Mouse (Mus musculus) forebrain, embryonic 14.5 days (tissue): ENCODE results near the gene Ssr3. TPM values are rescaled to one million over a fixed set of nuclear protein-coding genes. Genes with fewer than 3 reads are reported as not detected.
"Not testable (repeated sequence)": the region's sequence is repeated elsewhere in the genome, so short reads cannot be mapped to it uniquely, and the experiment has no call there.

Source experiments
- ATAC-seq: fragments of 200-750 bp; cut with Nextera tagmentation; 2 replicates; pipeline ENCODE4 v1.8.0; 2017; ENCODE audit warnings: mild to moderate bottlenecking, moderate library complexity
- DNase-seq: peaks from one replicate; pipeline ENCODE4 v3.0.0-alpha.2; 2015; ENCODE audit warnings: low spot score
- H3K27ac ChIP-seq: fragments of 300-500 bp; sonication (generic); 2 replicates; pipeline ENCODE4 v1.5.1; 2014; ENCODE audit warnings: low read depth, mild to moderate bottlenecking, control low read depth, low read length, moderate library complexity
- H3K27me3 ChIP-seq: fragments of 300-500 bp; sonication (generic); replicated peaks from 2 replicates; pipeline ENCODE4 v1.6.1; 2014; ENCODE audit warnings: low read length, control low read depth, mixed read lengths; ENCODE audit not compliant: control insufficient read depth, insufficient read depth
- H3K36me3 ChIP-seq: fragments of 300-500 bp; sonication (generic); 2 replicates; pipeline ENCODE4 v1.6.1; 2014; ENCODE audit warnings: low read length, control low read depth; ENCODE audit not compliant: control insufficient read depth, insufficient read depth
- H3K4me1 ChIP-seq: fragments of 300-500 bp; sonication (generic); 2 replicates; pipeline ENCODE4 v1.6.1; 2014; ENCODE audit warnings: antibody characterized with exemption, low read length, control low read depth; ENCODE audit not compliant: control insufficient read depth, insufficient read depth
- H3K4me2 ChIP-seq: fragments of 300-500 bp; sonication (generic); 2 replicates; pipeline ENCODE4 v1.6.1; 2014; ENCODE audit warnings: mild to moderate bottlenecking, control low read depth, low read length
- H3K4me3 ChIP-seq: fragments of 300-500 bp; sonication (generic); 2 replicates; pipeline ENCODE4 v1.5.1; 2014; ENCODE audit warnings: low read depth, low read length, control low read depth
- H3K9ac ChIP-seq: fragments of 300-500 bp; sonication (generic); 2 replicates; pipeline ENCODE4 v1.6.1; 2014; ENCODE audit warnings: mild to moderate bottlenecking, low read length, control low read depth, moderate library complexity
- H3K9me3 ChIP-seq: fragments of 300-500 bp; sonication (generic); replicated peaks from 2 replicates; pipeline ENCODE4 v1.6.1; 2016; ENCODE audit warnings: low read length, control low read depth, mixed read lengths; ENCODE audit not compliant: control insufficient read depth
- WGBS: fragments of 180-500 bp; shearing (Covaris S2); extraction: QIAGEN DNeasy Blood & Tissue Kit; methylation state at CpG from one replicate; pipeline ENCODE4 v1.1.7; 2014; 5-methylcytosine and 5-hydroxymethylcytosine counted together
- polyA plus RNA-seq: library from polyadenylated mRNA; unstranded; fragments of >200 nt; fragmentation: Nextera tagmentation; extraction: Ambion mirVana; gene quantifications from 2 replicates; pipeline ENCODE4 v1.2.1, GENCODE M21; 2014

Gene Ssr3
- polyA plus RNA-seq, 1 experiment from 2014 or later: 211 TPM

DNA sequence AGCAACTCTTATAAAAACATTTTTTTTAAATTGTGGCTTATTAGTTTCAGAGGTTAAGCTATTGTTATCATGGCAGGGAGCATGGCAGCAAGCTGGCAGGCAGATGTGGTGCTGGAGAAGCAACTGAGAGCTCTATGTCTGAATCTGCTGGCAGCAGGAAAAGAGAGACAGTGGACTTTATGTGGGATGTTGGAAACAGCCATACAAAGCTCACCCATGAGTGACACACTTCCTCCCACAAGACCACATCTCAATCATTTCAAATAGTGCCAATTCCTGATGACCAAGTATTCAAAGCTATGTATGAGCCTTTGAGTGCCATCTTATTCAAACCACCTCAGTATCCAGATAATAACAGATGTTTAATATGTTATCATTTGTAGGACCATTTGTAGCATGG is 15.5 kb upstream of the Ssr3 start:
- Histone ChIP-seq H3K4me3 (no peak overlapping the region), H3K27ac (no peak overlapping the region), H3K9ac (no peak overlapping the region), H3K27me3 (no peaks in the 10 kb centered on the region), H3K4me2 (no peak overlapping the region), H3K4me1 (no peaks in the 10 kb centered on the region), H3K9me3 (no peaks in the 10 kb centered on the region), H3K36me3 (no peaks in the 10 kb centered on the region)
- ATAC-seq: no peak
- DNase-seq: no peak

DNA sequence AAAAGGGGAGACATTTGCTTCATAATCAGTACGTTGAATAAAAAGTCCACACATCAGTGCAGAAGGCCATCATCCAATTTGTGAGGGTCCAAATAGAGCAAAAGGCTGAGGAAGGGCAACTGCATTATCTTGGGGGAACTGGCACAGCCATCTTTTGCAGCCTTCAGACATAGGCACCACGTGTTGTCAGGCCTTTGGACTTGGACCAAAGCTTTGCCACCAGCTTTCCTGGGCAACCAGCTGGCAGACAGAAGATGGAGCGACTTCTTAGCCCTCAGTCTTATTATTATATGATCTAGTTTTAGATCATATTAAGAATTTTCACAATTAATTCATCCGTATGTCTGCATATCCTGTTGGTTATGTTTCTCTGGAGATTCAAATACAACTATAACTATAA is 13.4 kb upstream of the Ssr3 start:
- 71% methylated on average over 4 of the region's 4 CpGs for WGBS
- DNase-seq (peak; percentile 35), ATAC-seq (no peak)
- no peaks in the 10 kb centered on the region for H3K36me3 ChIP-seq
- H3K27ac ChIP-seq: no peak overlapping the region
- no peaks in the 10 kb centered on the region for H3K9me3 ChIP-seq
- no peak overlapping the region for H3K4me3 ChIP-seq
- no peaks in the 10 kb centered on the region for H3K4me1 ChIP-seq
- no peak overlapping the region for H3K4me2 ChIP-seq
- H3K27me3 ChIP-seq: no peaks in the 10 kb centered on the region
- H3K9ac ChIP-seq: no peak overlapping the region

DNA sequence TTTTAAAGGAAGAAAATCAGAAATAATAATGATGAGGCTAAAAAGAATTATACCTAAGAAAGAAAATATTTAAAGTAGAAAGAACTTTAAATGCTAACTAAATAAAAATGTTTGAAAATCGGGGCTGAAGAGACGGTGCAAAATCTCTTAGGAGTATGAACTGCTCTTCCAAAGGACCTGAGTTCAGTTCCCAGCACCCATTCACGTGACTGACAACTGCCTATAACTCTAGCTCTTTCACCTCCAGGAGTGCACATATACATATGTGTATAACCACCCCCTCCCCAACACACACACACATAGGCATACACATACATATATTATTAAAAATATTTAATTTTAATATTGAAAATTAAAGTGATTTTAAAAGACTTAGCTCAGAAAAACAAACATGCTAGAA is 5.1 kb upstream of the Ssr3 start:
- no peaks in the 10 kb centered on the region for H3K27me3 ChIP-seq
- DNase-seq: no peak
- 94% methylated on average over 3 of the region's 3 CpGs for WGBS

DNA sequence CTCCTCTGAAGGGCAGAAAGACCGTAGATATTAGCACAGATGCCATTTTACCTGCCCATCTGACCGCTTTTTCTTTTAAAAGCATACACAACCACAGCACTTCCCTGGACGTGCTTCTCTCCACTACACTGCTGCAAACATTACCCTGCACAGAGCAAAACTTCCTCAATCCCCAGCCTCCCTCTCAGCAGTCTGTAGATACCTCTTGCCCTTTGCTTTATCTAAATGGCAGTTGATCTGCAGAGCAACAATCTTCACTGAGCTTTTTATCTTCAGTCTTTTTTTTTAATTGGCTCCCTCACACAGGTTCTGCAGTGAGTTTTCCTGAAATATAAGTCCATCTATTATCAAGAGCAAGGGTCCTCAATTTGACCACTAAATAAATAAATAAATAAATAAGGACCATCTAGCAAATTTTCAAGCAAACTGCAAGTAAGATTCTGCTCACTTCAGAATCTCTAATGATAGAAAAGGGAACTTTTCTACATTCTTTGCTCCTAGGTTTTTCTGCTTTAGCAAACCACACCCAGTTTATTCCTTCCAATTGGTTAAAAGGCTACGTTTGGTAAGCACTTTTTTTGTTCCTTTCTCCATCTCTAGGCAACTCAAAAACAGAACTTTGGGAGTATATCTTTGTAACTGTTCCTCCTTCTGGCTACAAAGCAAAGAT is 4.5 kb upstream of the Ssr3 start:
- 83% methylated on average over 4 of the region's 4 CpGs for WGBS

More for the DNA sequence above, 5.1 kb upstream of the Ssr3 start:
- Histone ChIP-seq H3K4me1 (no peaks in the 10 kb centered on the region), H3K36me3 (no peaks in the 10 kb centered on the region), H3K4me3 (no peak overlapping the region), H3K4me2 (no peak overlapping the region), H3K9ac (no peak overlapping the region), H3K9me3 (no peaks in the 10 kb centered on the region), H3K27ac (no peak overlapping the region)
- ATAC-seq: no peak

DNA sequence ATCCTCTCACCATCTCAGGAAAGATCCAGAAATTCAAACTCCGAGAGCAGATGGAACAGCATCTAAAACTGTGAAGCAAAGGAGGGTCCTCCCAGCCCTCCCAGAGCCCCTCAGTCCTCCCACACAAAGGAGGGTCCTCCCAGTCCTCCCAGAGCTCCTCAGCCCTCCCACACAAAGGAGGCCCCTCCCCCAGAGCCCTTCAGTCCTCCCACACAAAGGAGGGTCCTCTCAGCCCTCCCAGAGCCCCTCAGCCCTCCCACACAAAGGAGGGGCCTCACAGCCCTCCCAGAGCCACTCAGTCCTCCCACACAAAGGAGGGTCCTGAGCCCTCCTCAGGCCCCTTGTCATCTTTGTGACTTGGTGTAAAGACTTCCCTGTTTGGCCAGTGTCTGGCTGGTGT is 2.7 kb upstream of the Ssr3 start:
- H3K4me2 ChIP-seq, H3K9me3 ChIP-seq, H3K27ac ChIP-seq, DNase-seq, H3K4me3 ChIP-seq, H3K4me1 ChIP-seq, H3K27me3 ChIP-seq, H3K36me3 ChIP-seq, ATAC-seq, H3K9ac ChIP-seq: not testable (repeated sequence)
- WGBS: 82% methylated on average over 1 of the region's 1 CpGs

More for the DNA sequence above, 4.5 kb upstream of the Ssr3 start:
- no peaks in the 10 kb centered on the region for H3K36me3 ChIP-seq
- H3K9ac ChIP-seq: no peak overlapping the region
- ATAC-seq: no peak
- no peaks in the 10 kb centered on the region for H3K9me3 ChIP-seq
- no peak for DNase-seq
- H3K27ac ChIP-seq: no peak overlapping the region
- H3K4me1 ChIP-seq: no peaks in the 10 kb centered on the region
- H3K27me3 ChIP-seq: no peaks in the 10 kb centered on the region
- no peak overlapping the region for H3K4me2 ChIP-seq
- no peak overlapping the region for H3K4me3 ChIP-seq

DNA sequence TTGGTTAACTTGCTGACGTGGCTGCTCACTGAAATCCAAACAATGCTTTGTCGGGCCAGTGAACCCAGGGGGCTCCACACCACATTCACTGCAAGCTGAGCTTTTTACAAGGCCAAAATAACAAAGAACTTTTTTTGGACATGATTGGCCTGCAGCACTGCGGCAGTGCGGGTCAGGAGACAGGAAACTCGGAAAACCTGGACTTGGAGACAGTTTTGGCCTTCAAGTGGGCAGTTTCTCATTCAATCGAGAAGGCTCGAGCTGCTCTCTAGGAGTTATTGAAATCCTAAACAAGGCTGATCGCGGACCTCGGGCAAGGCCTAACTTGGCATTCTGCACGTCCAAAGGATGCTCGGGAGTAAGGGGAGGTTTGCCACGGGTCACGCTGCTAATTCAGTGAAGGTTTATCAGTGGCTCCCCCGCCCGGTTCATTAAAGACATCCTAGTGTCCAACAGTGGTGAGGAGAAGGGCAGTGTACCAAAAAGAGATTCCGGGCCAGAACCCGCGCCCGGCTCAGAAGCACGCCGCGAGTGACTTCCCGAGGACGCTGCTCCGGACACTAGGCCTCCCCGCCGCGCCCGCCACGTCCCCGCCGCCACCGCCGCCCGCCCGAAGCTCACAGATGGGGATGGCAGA is 521 bp downstream of the Ssr3 start:
- DNase-seq: peak; percentile 39
- WGBS: under 1% methylated on average over 37 of the region's 37 CpGs
- H3K36me3 ChIP-seq: peaks cover 32% of the 10 kb centered on the region

DNA sequence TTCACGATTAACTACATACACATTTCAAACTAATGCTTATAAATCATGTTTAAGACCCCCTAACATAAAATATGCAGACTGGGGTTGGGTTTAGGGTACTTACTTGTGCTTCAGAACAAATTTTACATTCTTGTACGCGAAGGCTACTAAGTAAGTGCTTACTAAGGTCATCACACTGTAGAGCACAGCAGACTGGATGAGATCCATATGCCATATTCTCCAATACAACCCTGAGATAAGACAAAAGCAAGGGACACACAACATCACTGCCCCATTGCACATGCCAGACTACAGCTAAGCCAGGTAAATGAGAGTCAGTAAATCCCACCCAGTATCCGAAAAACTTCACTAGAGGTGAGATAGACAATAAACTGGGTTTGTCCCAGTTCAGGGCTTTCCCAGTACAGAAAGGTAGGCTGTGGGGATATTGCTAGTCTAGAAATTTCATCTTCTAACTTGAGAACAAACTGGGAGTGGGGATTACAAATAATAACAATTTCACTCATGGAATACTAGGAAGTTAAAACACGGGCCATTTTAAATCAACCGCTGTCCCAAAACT is 1.1 kb downstream of the Ssr3 start:
- no peak for ATAC-seq
- 44% methylated on average over 6 of the region's 6 CpGs for WGBS
- Histone ChIP-seq H3K36me3 (peaks cover 38% of the 10 kb centered on the region), H3K9me3 (no peaks in the 10 kb centered on the region), H3K27ac (no peak overlapping the region), H3K27me3 (no peaks in the 10 kb centered on the region), H3K4me2 (peak overlapping the region; percentile 62), H3K4me1 (peaks cover 6% of the 10 kb centered on the region), H3K9ac (peak overlapping the region; percentile 83), H3K4me3 (peak overlapping the region; percentile 77)
- no peak for DNase-seq

More for the DNA sequence above, 521 bp downstream of the Ssr3 start:
- Histone ChIP-seq H3K9me3 (no peaks in the 10 kb centered on the region), H3K4me3 (peak overlapping the region; percentile 77), H3K27me3 (no peaks in the 10 kb centered on the region), H3K4me2 (peak overlapping the region; percentile 62), H3K9ac (peak overlapping the region; percentile 83), H3K27ac (peak overlapping the region; percentile 76), H3K4me1 (peaks cover 6% of the 10 kb centered on the region)
- peak; percentile 73 for ATAC-seq

DNA sequence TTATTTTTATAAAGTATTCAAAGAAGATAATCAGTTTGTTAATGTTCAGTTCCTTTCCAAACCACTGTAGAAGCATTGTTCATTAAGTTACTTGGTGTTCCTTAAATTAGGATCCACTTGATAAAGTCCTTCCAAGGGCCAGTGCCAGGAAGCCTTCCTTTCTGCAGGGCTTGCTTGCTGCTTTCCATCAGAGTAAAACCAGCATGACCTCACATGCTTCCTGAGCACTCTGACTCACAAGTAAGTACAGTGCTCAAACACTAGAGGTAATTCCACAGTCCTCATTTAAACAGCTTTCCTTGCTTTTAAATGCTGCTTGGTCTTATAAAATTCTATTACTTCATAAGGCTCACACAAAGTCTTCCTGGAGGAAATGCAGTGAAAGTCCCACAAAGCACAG is 6.7 kb downstream of the Ssr3 start:
- ATAC-seq: no peak
- Histone ChIP-seq H3K4me1 (no peaks in the 10 kb centered on the region), H3K9me3 (no peaks in the 10 kb centered on the region), H3K9ac (no peak overlapping the region), H3K4me2 (no peak overlapping the region), H3K4me3 (no peak overlapping the region), H3K36me3 (peaks cover 82% of the 10 kb centered on the region), H3K27me3 (no peaks in the 10 kb centered on the region), H3K27ac (no peak overlapping the region)
- no peak for DNase-seq

DNA sequence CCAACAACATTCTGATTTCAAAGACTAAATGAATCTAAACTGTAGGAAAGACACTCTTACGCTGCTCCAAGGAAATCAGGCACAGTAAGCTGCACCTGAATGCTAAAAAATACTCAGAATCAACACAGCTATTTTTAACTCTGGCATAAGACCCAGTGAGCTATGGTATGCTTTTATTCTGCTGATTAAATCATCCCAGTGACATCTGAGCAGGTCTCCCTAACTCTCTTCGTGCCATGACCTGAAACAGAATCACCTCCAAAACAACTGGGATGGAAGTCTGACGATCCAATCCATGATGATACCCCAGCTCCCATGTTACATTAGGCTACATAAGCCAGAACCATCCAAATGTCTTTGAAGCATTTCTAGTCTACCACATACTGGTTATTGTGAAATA is 8.0 kb downstream of the Ssr3 start:
- Histone ChIP-seq H3K27ac (no peak overlapping the region), H3K27me3 (no peaks in the 10 kb centered on the region), H3K9me3 (no peaks in the 10 kb centered on the region), H3K4me3 (no peak overlapping the region), H3K4me2 (no peak overlapping the region), H3K36me3 (peaks cover 78% of the 10 kb centered on the region), H3K9ac (no peak overlapping the region), H3K4me1 (no peaks in the 10 kb centered on the region)
- ATAC-seq (no peak), DNase-seq (no peak)
- WGBS: 91% methylated on average over 3 of the region's 3 CpGs
